Mouse (Mus musculus) stomach, embryonic 16.5 days (tissue): ENCODE results near the gene Pds5b. TPM values are rescaled to one million over a fixed set of nuclear protein-coding genes. Genes with fewer than 3 reads are reported as not detected.

Experiments used
- ATAC-seq: fragments of 200-750 bp; cut with Nextera tagmentation; 2 replicates; pipeline ENCODE4 v1.8.0; 2017; ENCODE audit warnings: moderate number of reproducible peaks, moderate TSS enrichment; ENCODE audit not compliant: insufficient read depth, low FRiP score
- H3K27ac ChIP-seq: fragments of 300-500 bp; sonication (generic); 2 replicates; pipeline ENCODE4 v1.5.1; 2014; ENCODE audit warnings: low read length
- H3K27me3 ChIP-seq: fragments of 300-500 bp; sonication (generic); 2 replicates; pipeline ENCODE4 v1.6.1; 2014; ENCODE audit warnings: low read length, control low read depth, mixed read lengths; ENCODE audit not compliant: control insufficient read depth, insufficient read depth
- H3K36me3 ChIP-seq: fragments of 300-500 bp; sonication (generic); 2 replicates; pipeline ENCODE4 v1.6.1; 2014; ENCODE audit warnings: low read length; ENCODE audit not compliant: control insufficient read depth, insufficient read depth
- H3K4me1 ChIP-seq: fragments of 300-500 bp; sonication (generic); 2 replicates; pipeline ENCODE4 v1.6.1; 2014; ENCODE audit warnings: low read length, control low read depth, mixed read lengths; ENCODE audit not compliant: control insufficient read depth, insufficient read depth
- H3K4me2 ChIP-seq: fragments of 300-500 bp; sonication (generic); 2 replicates; pipeline ENCODE4 v1.6.1; 2014; ENCODE audit warnings: low read depth, low read length, mixed read lengths
- H3K4me3 ChIP-seq: fragments of 300-500 bp; sonication (generic); replicated peaks from 2 replicates; pipeline ENCODE4 v1.5.1; 2014; ENCODE audit warnings: mild to moderate bottlenecking, low read length
- H3K9ac ChIP-seq: fragments of 300-500 bp; sonication (generic); 2 replicates; pipeline ENCODE4 v1.6.1; 2014; ENCODE audit warnings: low read length
- H3K9me3 ChIP-seq: fragments of 300-500 bp; sonication (generic); replicated peaks from 2 replicates; pipeline ENCODE4 v1.6.1; 2016; ENCODE audit warnings: low read length, control low read depth; ENCODE audit not compliant: control insufficient read depth
- WGBS: fragments of 180-500 bp; shearing (Covaris S2); extraction: QIAGEN DNeasy Blood & Tissue Kit; methylation state at CpG from one replicate; pipeline ENCODE4 v1.1.7; 2014; 5-methylcytosine and 5-hydroxymethylcytosine counted together
- polyA plus RNA-seq: library from polyadenylated mRNA; unstranded; fragments of >200 nt; fragmentation: Nextera tagmentation; extraction: Ambion mirVana; gene quantifications from 2 replicates; pipeline ENCODE4 v1.2.1, GENCODE M21; 2015

Pds5b gene
- polyA plus RNA-seq, 1 experiment from 2014 or later = 28.9 TPM

GRCm38 (mm10) chr5:150822781-150823180 is 149.2 kb downstream of the Pds5b start:
- 81% methylated on average over 6 of the region's 6 CpGs for WGBS
- 0 out of 2 replicates have a peak, but pooled peaks cover 7% of the 10 kb centered on the region for H3K9me3 ChIP-seq
- H3K27me3 ChIP-seq = no peaks in the 10 kb centered on the region
- H3K36me3 ChIP-seq = no peaks in the 10 kb centered on the region
- no peak overlapping the region for H3K9ac ChIP-seq
- H3K4me2 ChIP-seq = no peak overlapping the region
- H3K4me1 ChIP-seq = no peaks in the 10 kb centered on the region
- no peak for ATAC-seq
- no peak overlapping the region for H3K4me3 ChIP-seq
- H3K27ac ChIP-seq = no peak overlapping the region

GRCm38 (mm10) chr5:150823361-150823760 is 149.8 kb downstream of the Pds5b start:
- no peak overlapping the region for H3K4me2 ChIP-seq
- H3K27me3 ChIP-seq = no peaks in the 10 kb centered on the region
- H3K36me3 ChIP-seq = no peaks in the 10 kb centered on the region
- H3K9me3 ChIP-seq = 0 out of 2 replicates have a peak, but pooled peaks cover 7% of the 10 kb centered on the region
- WGBS = 73% methylated on average over 3 of the region's 3 CpGs
- no peaks in the 10 kb centered on the region for H3K4me1 ChIP-seq
- H3K9ac ChIP-seq = no peak overlapping the region
- H3K27ac ChIP-seq = no peak overlapping the region
- H3K4me3 ChIP-seq = no peak overlapping the region
- no peak for ATAC-seq

- Histone ChIP-seq H3K36me3 (no peaks in the 10 kb centered on the region), H3K9ac (no peak overlapping the region), H3K4me1 (no peaks in the 10 kb centered on the region), H3K27ac (no peak overlapping the region), H3K4me2 (no peak overlapping the region), H3K4me3 (no peak overlapping the region), H3K27me3 (no peaks in the 10 kb centered on the region), H3K9me3 (0 out of 2 replicates have a peak, but pooled peaks cover 7% of the 10 kb centered on the region)
- ATAC-seq = no peak
- 81% methylated on average over 5 of the region's 5 CpGs for WGBS
Measured at GRCm38 (mm10) chr5:150829499-150829898, 156.0 kb downstream of the Pds5b start.

- peak; percentile 84 for ATAC-seq
- no peaks in the 10 kb centered on the region for H3K27me3 ChIP-seq
- no peak overlapping the region for H3K4me3 ChIP-seq
- 0 out of 2 replicates have a peak, but pooled peaks cover 4% of the 10 kb centered on the region for H3K9me3 ChIP-seq
- H3K4me1 ChIP-seq = no peaks in the 10 kb centered on the region
- no peaks in the 10 kb centered on the region for H3K36me3 ChIP-seq
- WGBS = 37% methylated on average over 9 of the region's 9 CpGs
- no peak overlapping the region for H3K9ac ChIP-seq
- H3K4me2 ChIP-seq = no peak overlapping the region
- peak overlapping the region; percentile 55 for H3K27ac ChIP-seq
Measured at GRCm38 (mm10) chr5:150830718-150831117, 157.2 kb downstream of the Pds5b start.

- 94% methylated on average over 8 of the region's 8 CpGs for WGBS
- Histone ChIP-seq H3K36me3 (no peaks in the 10 kb centered on the region), H3K4me2 (no peak overlapping the region), H3K27me3 (no peaks in the 10 kb centered on the region), H3K9me3 (no peaks in the 10 kb centered on the region), H3K27ac (no peak overlapping the region), H3K9ac (no peak overlapping the region), H3K4me3 (no peak overlapping the region), H3K4me1 (peaks cover 7% of the 10 kb centered on the region; the same call in 1 of the 2 replicates)
- ATAC-seq = no peak
Measured at GRCm38 (mm10) chr5:150836782-150837181, 163.2 kb downstream of the Pds5b start.

- WGBS = 42% methylated on average over 11 of the region's 11 CpGs
- peak overlapping the region; percentile 43 for H3K27ac ChIP-seq
- H3K4me1 ChIP-seq = peaks cover 7% of the 10 kb centered on the region; the same call in 1 of the 2 replicates
- peak; percentile 95 for ATAC-seq
- no peaks in the 10 kb centered on the region for H3K9me3 ChIP-seq
- H3K4me3 ChIP-seq = no peak overlapping the region
- no peak overlapping the region for H3K9ac ChIP-seq
- peak overlapping the region; percentile 22; the same call in 1 of the 2 replicates for H3K4me2 ChIP-seq
- H3K27me3 ChIP-seq = no peaks in the 10 kb centered on the region
- H3K36me3 ChIP-seq = no peaks in the 10 kb centered on the region
Measured at GRCm38 (mm10) chr5:150839688-150840541, 166.4 kb downstream of the Pds5b start.

- Histone ChIP-seq H3K27me3 (no peaks in the 10 kb centered on the region), H3K27ac (peak overlapping the region; percentile 43), H3K4me2 (peak overlapping the region; percentile 22; the same call in 1 of the 2 replicates), H3K9me3 (no peaks in the 10 kb centered on the region), H3K4me1 (peaks cover 7% of the 10 kb centered on the region; the same call in 1 of the 2 replicates), H3K9ac (no peak overlapping the region), H3K4me3 (no peak overlapping the region), H3K36me3 (no peaks in the 10 kb centered on the region)
- peak; percentile 45; the same call in 1 of the 2 replicates for ATAC-seq
- 35% methylated on average over 11 of the region's 11 CpGs for WGBS
Measured at GRCm38 (mm10) chr5:150840596-150840995, 167.1 kb downstream of the Pds5b start.

GRCm38 (mm10) chr5:150845961-150846360 is 172.4 kb downstream of the Pds5b start:
- no peak overlapping the region for H3K4me3 ChIP-seq
- no peaks in the 10 kb centered on the region for H3K4me1 ChIP-seq
- H3K36me3 ChIP-seq = no peaks in the 10 kb centered on the region
- H3K27me3 ChIP-seq = no peaks in the 10 kb centered on the region
- no peak overlapping the region for H3K27ac ChIP-seq
- no peak for ATAC-seq
- WGBS = 93% methylated on average over 6 of the region's 6 CpGs
- no peak overlapping the region for H3K9ac ChIP-seq
- H3K4me2 ChIP-seq = no peak overlapping the region
- no peaks in the 10 kb centered on the region for H3K9me3 ChIP-seq

- H3K4me1 ChIP-seq = peaks cover 5% of the 10 kb centered on the region; the same call in 1 of the 2 replicates
- H3K9ac ChIP-seq = no peak overlapping the region
- H3K4me3 ChIP-seq = no peak overlapping the region
- 45% methylated on average over 2 of the region's 2 CpGs for WGBS
- no peaks in the 10 kb centered on the region for H3K36me3 ChIP-seq
- H3K4me2 ChIP-seq = no peak overlapping the region
- no peak overlapping the region for H3K27ac ChIP-seq
- ATAC-seq = no peak
- H3K9me3 ChIP-seq = no peaks in the 10 kb centered on the region
- H3K27me3 ChIP-seq = no peaks in the 10 kb centered on the region
Measured at GRCm38 (mm10) chr5:150850821-150851220, 177.3 kb downstream of the Pds5b start.
